Mouse (Mus musculus) ES-E14 (cell line): ENCODE measurements around the gene Rela. TPM values are rescaled to one million over a fixed set of nuclear protein-coding genes. Genes with fewer than 3 reads are reported as not detected.

Experiments
- DNase-seq: peaks from one replicate; pipeline ENCODE4 v3.0.0-alpha.2; 2013; ENCODE audit warnings: low read depth, low spot score
- H3K27ac ChIP-seq: 2 replicates; pipeline ENCODE4 v1.5.1; 2012; ENCODE audit warnings: low read depth, mild to moderate bottlenecking, low read length, moderate library complexity, mixed read lengths; ENCODE audit not compliant: poor library complexity, insufficient read depth, severe bottlenecking
- H3K36me3 ChIP-seq: 2 replicates; pipeline ENCODE4 v1.6.1; 2012; ENCODE audit warnings: mild to moderate bottlenecking, low read length, moderate library complexity, mixed read lengths; ENCODE audit not compliant: control insufficient read depth, poor library complexity, insufficient read depth, severe bottlenecking
- H3K4me1 ChIP-seq, 2 experiments: fragments of 150-350 bp in 1 of 2; sonication (generic) in 1 of 2; 2 replicates each; pipeline ENCODE4 v1.6.1; 2012; ENCODE audit warnings: low read length in 2 of 2, mild to moderate bottlenecking in 1 of 2, mixed read lengths in 1 of 2; ENCODE audit not compliant: control insufficient read depth in 2 of 2, insufficient read depth in 2 of 2, poor library complexity in 1 of 2
- H3K4me3 ChIP-seq, 2 experiments: fragments of 150-350 bp in 1 of 2; sonication (generic) in 1 of 2; 2 replicates each; pipeline ENCODE4 v1.5.1; 2012; ENCODE audit warnings: low read length in 2 of 2, low read depth in 1 of 2, mild to moderate bottlenecking in 1 of 2, mixed read lengths in 1 of 2; ENCODE audit not compliant: insufficient read depth in 1 of 2, poor library complexity in 1 of 2, severe bottlenecking in 1 of 2
- H3K9ac ChIP-seq: 2 replicates; pipeline ENCODE4 v1.6.1; 2012; ENCODE audit warnings: low read depth, mild to moderate bottlenecking, low read length, mixed read lengths; ENCODE audit not compliant: poor library complexity, insufficient read depth, severe bottlenecking
- H3K9me3 ChIP-seq: fragments of 150-350 bp; sonication (generic); 2 replicates; pipeline ENCODE4 v1.6.1; 2012; ENCODE audit warnings: low read depth, mild to moderate bottlenecking, low read length; ENCODE audit not compliant: control insufficient read depth, insufficient read depth
- CHD2 ChIP-seq: IDR thresholded peaks from 2 replicates; pipeline ENCODE4 v1.6.1; 2014; ENCODE audit warnings: mild to moderate bottlenecking, low read depth, low read length, inconsistent platforms
- HCFC1 ChIP-seq: IDR thresholded peaks from 2 replicates; pipeline ENCODE4 v1.6.1; 2012; ENCODE audit warnings: low read length, inconsistent platforms, borderline replicate concordance; ENCODE audit not compliant: insufficient read depth
- MAFK ChIP-seq: IDR thresholded peaks from 2 replicates; pipeline ENCODE4 v1.6.1; 2014; ENCODE audit warnings: mild to moderate bottlenecking, low read depth, low read length, inconsistent platforms; ENCODE audit not compliant: insufficient read depth
- ZC3H11A ChIP-seq: IDR thresholded peaks from 2 replicates; pipeline ENCODE4 v1.6.1; 2012; ENCODE audit warnings: low read depth, mild to moderate bottlenecking, inconsistent platforms, low read length, borderline replicate concordance
- ZNF384 ChIP-seq: IDR thresholded peaks from 2 replicates; pipeline ENCODE4 v1.6.1; 2012; ENCODE audit warnings: low read depth, low read length, inconsistent platforms
- in situ Hi-C, 2 experiments: fragments of 600-800 bp; cut with MboI; formaldehyde crosslinking; loops; one replicate each; pipeline ENCODE4 v1.15.1; 2025; ENCODE audit warnings: low sequenced_read_pairs in 2 of 2, inconsistent platforms in 1 of 2; ENCODE audit not compliant: unreplicated experiment in 2 of 2
- total RNA-seq: library from RNA; depleted of rRNA; stranded (reverse); fragments of 300-350 nt; gene quantifications from 2 replicates; pipeline ENCODE4 v1.2.3, GENCODE M21; 2012

Rela gene
- total RNA-seq, 1 experiment, result 12.1 TPM

GRCm38 (mm10) chr19:5608707-5609106, 28.6 kb upstream of the Rela start:
- Histone ChIP-seq H3K9ac (no peak overlapping the region), H3K27ac (no peak overlapping the region)

GRCm38 (mm10) chr19:5609171-5609546, 28.1 kb upstream of the Rela start:
- no peak overlapping the region for H3K27ac ChIP-seq
- peak overlapping the region; percentile 57 for H3K9ac ChIP-seq
- TF ChIP-seq ZC3H11A, result no peak
- no peak for TF ChIP-seq HCFC1
- no peak for TF ChIP-seq ZNF384
- no peaks in the 10 kb centered on the region for H3K9me3 ChIP-seq
- H3K4me3 ChIP-seq, result peak overlapping the region; percentile 93 to 95
- in situ Hi-C loops, result no loop called here
- no peak for DNase-seq
- H3K4me1 ChIP-seq, result peaks cover 1 to 11% of the 10 kb centered on the region in 2 experiments; a peak in 2 of 4 replicates
- peaks cover 46% of the 10 kb centered on the region for H3K36me3 ChIP-seq

More at GRCm38 (mm10) chr19:5608707-5609106, 28.6 kb upstream of the Rela start:
- in situ Hi-C loops, result no loop called here
- H3K4me1 ChIP-seq, result peaks cover 1 to 11% of the 10 kb centered on the region in 2 experiments; a peak in 2 of 4 replicates
- H3K4me3 ChIP-seq, result no peak overlapping the region
- no peak for TF ChIP-seq ZNF384
- TF ChIP-seq CHD2, result no peak
- no peak for TF ChIP-seq MAFK
- no peak for TF ChIP-seq HCFC1
- TF ChIP-seq ZC3H11A, result no peak
- no peaks in the 10 kb centered on the region for H3K9me3 ChIP-seq
- peaks cover 50% of the 10 kb centered on the region for H3K36me3 ChIP-seq
- DNase-seq, result no peak

DNA sequence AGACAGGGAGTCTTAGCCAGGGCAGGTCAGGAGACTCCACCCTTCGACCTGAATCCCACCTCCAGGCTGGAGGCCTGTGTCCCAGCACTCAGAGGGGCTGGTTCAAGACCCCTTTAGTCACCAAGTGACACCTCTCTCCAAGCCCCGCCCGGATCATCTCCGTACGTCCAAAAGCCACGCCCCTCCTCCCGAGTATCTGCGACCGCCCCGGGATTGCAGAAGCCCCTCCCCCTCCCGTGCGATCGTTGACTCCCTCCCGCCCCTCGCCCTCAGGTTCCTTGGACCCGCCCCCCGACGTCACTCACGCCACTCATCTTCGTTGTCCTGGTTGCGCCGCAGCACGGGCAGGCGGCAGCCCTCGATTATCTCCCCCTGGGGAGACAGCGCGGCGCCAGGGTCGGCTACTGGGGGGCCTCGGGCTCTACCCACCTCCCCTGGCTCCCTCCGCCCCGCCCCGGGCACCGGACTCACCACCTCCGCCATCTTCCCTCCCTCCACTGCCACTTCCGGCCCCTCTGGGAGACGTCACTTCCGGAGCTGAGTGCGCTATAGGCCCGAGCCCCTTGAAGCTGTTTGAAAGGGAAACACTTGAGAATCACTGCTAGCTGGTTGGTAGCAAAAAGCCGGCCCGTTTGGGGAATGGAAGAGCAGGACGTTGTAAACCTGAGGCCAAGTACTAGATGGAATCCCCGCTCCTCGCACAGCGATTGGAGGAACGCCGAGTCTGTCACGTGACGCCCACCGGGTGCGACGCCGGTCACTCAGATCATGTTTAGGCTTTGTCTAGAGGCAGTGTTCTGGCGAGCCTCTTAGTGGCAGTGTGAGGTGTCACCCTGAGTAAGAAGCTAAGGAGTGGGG, 27.5 kb upstream of the Rela start, which contains the start of gene Kat5:
Gene Kat5, minus strand, starts transcription at position 691 of the 858 bp plus-strand sequence.
- Histone ChIP-seq H3K4me3 (peak within 1 kb of the TSS; percentile 93 to 95), H3K9me3 (no peaks in the 10 kb centered on the region), H3K4me1 (peaks cover 1 to 11% of the 10 kb centered on the region in 2 experiments; a peak in 2 of 4 replicates), H3K27ac (peak within 1 kb of the TSS; percentile 98), H3K36me3 (peaks cover 40% of the 10 kb centered on the region), H3K9ac (peak within 1 kb of the TSS; percentile 99)
- DNase-seq, result peak; percentile 90
- in situ Hi-C loops, result no loop called here
- no peak for TF ChIP-seq MAFK
- TF ChIP-seq ZC3H11A, result no peak
- TF ChIP-seq ZNF384, result no peak
- peak; percentile 59; the same call in 1 of the 2 replicates for TF ChIP-seq HCFC1
- no peak for TF ChIP-seq CHD2

GRCm38 (mm10) chr19:5611973-5612372, 25.3 kb upstream of the Rela start:
- Histone ChIP-seq H3K27ac (no peak overlapping the region), H3K36me3 (peaks cover 20% of the 10 kb centered on the region; the same call in 1 of the 2 replicates), H3K9me3 (no peaks in the 10 kb centered on the region), H3K4me3 (no peak overlapping the region), H3K9ac (no peak overlapping the region), H3K4me1 (peaks cover 1 to 11% of the 10 kb centered on the region in 2 experiments; a peak in 2 of 4 replicates)
- TF ChIP-seq MAFK (no peak), HCFC1 (no peak), ZC3H11A (no peak), CHD2 (no peak), ZNF384 (no peak)
- in situ Hi-C loops, result no loop called here
- DNase-seq, result no peak
